In the genomic region with DNA sequence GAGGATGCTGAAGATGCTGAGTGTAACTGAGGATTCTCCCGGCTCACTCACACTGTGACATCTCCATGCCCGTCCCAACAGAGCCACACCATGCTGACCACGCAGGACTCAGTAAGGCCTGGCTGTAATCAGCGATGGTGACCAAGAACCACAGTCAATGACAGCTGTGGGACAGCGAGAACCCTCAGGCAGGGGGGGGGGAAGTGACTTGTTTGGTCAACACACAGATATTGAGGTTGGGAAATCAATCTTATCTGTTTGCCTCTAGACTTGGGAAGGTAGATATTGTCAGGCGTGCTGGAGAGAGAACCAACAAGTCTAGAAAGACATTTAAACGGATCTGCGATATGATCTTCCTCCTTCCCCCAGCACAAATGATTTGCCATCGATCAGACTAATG, we compare ENCODE assay signal across 34 mouse cellular contexts. TPM values are rescaled to one million over a fixed set of nuclear protein-coding genes. Genes with fewer than 3 reads are reported as not detected.
"Had no signal": no experiment of that assay in that cellular context is flagged by ENCODE, and none has a peak within 500 bp of the region (broad histone marks: within the 10 kb centered on the region; RNA-seq: fewer than 3 reads in every experiment).

No protein-coding gene starts in this region.

- H3K9ac ChIP-seq: embryonic facial prominence, embryonic 12.5 days; embryonic facial prominence, embryonic 13.5 days; embryonic facial prominence, embryonic 15.5 days; forebrain, embryonic 12.5 days; forebrain, embryonic 13.5 days; forebrain, embryonic 15.5 days; forebrain, postnatal 0 days had no signal

- H3K27ac ChIP-seq: embryonic facial prominence, embryonic 10.5 days; embryonic facial prominence, embryonic 12.5 days; embryonic facial prominence, embryonic 13.5 days; embryonic facial prominence, embryonic 15.5 days; forebrain, embryonic 10.5 days; forebrain, embryonic 12.5 days; forebrain, embryonic 13.5 days; forebrain, embryonic 15.5 days; gastrocnemius, adult 2 months; heart, adult 2 months had no signal

- H3K4me2 ChIP-seq: embryonic facial prominence, embryonic 12.5 days; embryonic facial prominence, embryonic 13.5 days; embryonic facial prominence, embryonic 15.5 days; forebrain, embryonic 12.5 days; forebrain, embryonic 13.5 days; forebrain, embryonic 15.5 days had no signal

- H3K27me3 ChIP-seq: embryonic facial prominence, embryonic 12.5 days; embryonic facial prominence, embryonic 13.5 days; embryonic facial prominence, embryonic 15.5 days; forebrain, embryonic 12.5 days; forebrain, embryonic 13.5 days; forebrain, embryonic 15.5 days had no signal

- H3K4me3 ChIP-seq: embryonic facial prominence, embryonic 10.5 days; embryonic facial prominence, embryonic 12.5 days; embryonic facial prominence, embryonic 13.5 days; embryonic facial prominence, embryonic 15.5 days; erythroblast, embryonic 14.5 days; forebrain, embryonic 10.5 days; forebrain, embryonic 12.5 days; forebrain, embryonic 13.5 days; forebrain, embryonic 15.5 days; gastrocnemius, adult 2 months; heart, adult 2 months had no signal

- DNase-seq: cerebellum, adult 18-20 months; cerebellum, adult 2 months; cerebellum, adult 8-10 months; cerebellum, adult 9-10 months; cerebellum, adult 9-11 months; cerebellum, postnatal 10 days; cerebellum, postnatal 14 days; cerebellum, postnatal 25 days; cerebellum, postnatal 36 days; embryo, embryonic 11 days; forebrain, postnatal 0 days; gastrocnemius, adult 2 months; gastrocnemius, postnatal 10 days; gastrocnemius, postnatal 14 days; gastrocnemius, postnatal 25 days; gastrocnemius, postnatal 36 days; heart, adult 11 months; heart, adult 18-20 months; heart, adult 2 months had no signal

- H3K36me3 ChIP-seq: embryonic facial prominence, embryonic 10.5 days; embryonic facial prominence, embryonic 12.5 days; embryonic facial prominence, embryonic 13.5 days; embryonic facial prominence, embryonic 15.5 days; forebrain, embryonic 10.5 days; forebrain, embryonic 12.5 days; forebrain, embryonic 15.5 days had no signal

- H3K4me1 ChIP-seq: embryonic facial prominence, embryonic 10.5 days; embryonic facial prominence, embryonic 12.5 days; embryonic facial prominence, embryonic 13.5 days; embryonic facial prominence, embryonic 15.5 days; forebrain, embryonic 10.5 days; forebrain, embryonic 12.5 days; forebrain, embryonic 13.5 days; forebrain, embryonic 15.5 days had no signal

- ATAC-seq: forebrain, embryonic 13.5 days; forebrain, embryonic 14.5 days; forebrain, embryonic 15.5 days; forebrain, embryonic 16.5 days; forebrain, postnatal 0 days had no signal

- H3K9me3 ChIP-seq: embryonic facial prominence, embryonic 10.5 days; forebrain, embryonic 10.5 days; forebrain, embryonic 12.5 days; forebrain, embryonic 13.5 days; forebrain, embryonic 15.5 days had no signal

RNA-seq across cellular contexts. Expression of a gene that starts 48.9 kb away (rescaled TPM):
- total RNA-seq: common myeloid progenitor, adult 5-6 weeks; gastrocnemius, adult 18-20 months; gastrocnemius, adult 2 months; gastrocnemius, adult 8-10 months; gastrocnemius, postnatal 10 days; gastrocnemius, postnatal 14 days; gastrocnemius, postnatal 25 days; gastrocnemius, postnatal 36 days; gastrocnemius, postnatal 4 days; heart, adult 18-20 months; heart, adult 2 months had no signal
- polyA plus RNA-seq: erythroblast, embryonic 14.5 days; heart, adult 2 months had no signal
